ENCODE assay signal across 24 mouse cellular contexts in genomic region chr14:74538187-74538586, GRCm38 (mm10).
A peak's percentile ranks its signal among the peaks of the same experiment; 100 is the strongest.
DNase-seq lines count a peak whose midpoint lies in the region; ATAC-seq lines count a peak whose summit lies in the region.
"Had no signal": no experiment of that assay in that cellular context is flagged by ENCODE, and none has a peak within 500 bp of the region (broad histone marks: within the 10 kb centered on the region; RNA-seq: fewer than 3 reads in every experiment).

No protein-coding gene starts in this region.

- no peak overlapping the region for H3K27ac ChIP-seq in forebrain, embryonic 14.5 days (ENCODE audit: low read depth, low read length)
- H3K27ac ChIP-seq in forebrain, embryonic 12.5 days, result no peak overlapping the region
- H3K27ac ChIP-seq: heart, embryonic 15.5 days; limb, embryonic 13.5 days; liver, embryonic 12.5 days; midbrain, embryonic 12.5 days; neural tube, embryonic 15.5 days; stomach, embryonic 15.5 days had no signal

- no peaks in the 10 kb centered on the region for H3K4me1 ChIP-seq in forebrain, embryonic 14.5 days (ENCODE audit: control insufficient read depth, insufficient read depth, low read length)
- no peaks in the 10 kb centered on the region for H3K4me1 ChIP-seq in forebrain, embryonic 12.5 days
- H3K4me1 ChIP-seq: heart, embryonic 15.5 days; liver, embryonic 12.5 days; midbrain, embryonic 12.5 days; neural tube, embryonic 15.5 days; stomach, embryonic 15.5 days had no signal

- no peak overlapping the region for H3K4me2 ChIP-seq in forebrain, embryonic 14.5 days (ENCODE audit: low read length)
- no peak overlapping the region for H3K4me2 ChIP-seq in forebrain, embryonic 12.5 days
- H3K4me2 ChIP-seq: heart, embryonic 15.5 days; limb, embryonic 13.5 days; liver, embryonic 12.5 days; midbrain, embryonic 12.5 days; neural tube, embryonic 15.5 days; stomach, embryonic 15.5 days had no signal

- no peaks in the 10 kb centered on the region for H3K36me3 ChIP-seq in forebrain, embryonic 14.5 days (ENCODE audit: control insufficient read depth, insufficient read depth, low read length)
- no peaks in the 10 kb centered on the region for H3K36me3 ChIP-seq in forebrain, embryonic 12.5 days (replicated peaks)
- H3K36me3 ChIP-seq: heart, embryonic 15.5 days; limb, embryonic 13.5 days; liver, embryonic 12.5 days; midbrain, embryonic 12.5 days; neural tube, embryonic 15.5 days; stomach, embryonic 15.5 days had no signal

- H3K9me3 ChIP-seq in forebrain, embryonic 14.5 days (replicated peaks; ENCODE audit: control insufficient read depth, low read length), result no peaks in the 10 kb centered on the region
- H3K9me3 ChIP-seq in forebrain, embryonic 12.5 days, result no peaks in the 10 kb centered on the region
- H3K9me3 ChIP-seq: heart, embryonic 15.5 days; limb, embryonic 13.5 days; liver, embryonic 12.5 days; midbrain, embryonic 12.5 days; neural tube, embryonic 15.5 days; stomach, embryonic 15.5 days had no signal

- intact Hi-C loops in heart, postnatal 10 days (cut with DNase I), result no loop called here

- peak; percentile 31 for DNase-seq in forebrain, embryonic 14.5 days (ENCODE audit: low spot score)
- DNase-seq in left cerebral cortex, adult 11 months (ENCODE audit: low spot score), result peak; percentile 22
- DNase-seq in left cerebral cortex, adult 8-10 months (ENCODE audit: low spot score in 2 of 2), result no peak
- DNase-seq in right cerebral cortex, adult 2 months (ENCODE audit: low spot score in 2 of 2), result peak; percentile 6 to 7
- DNase-seq in right cerebral cortex, postnatal 25 days, result no peak
- peak; percentile 82 for DNase-seq in telencephalon, adult 2 months (ENCODE audit: low read depth, low spot score)
- DNase-seq in heart, postnatal 10 days, result no peak
- DNase-seq: adrenal gland, postnatal 14 days; cerebellum, adult 11 months; kidney, adult 9 months; kidney, postnatal 14 days; layer of hippocampus, postnatal 36 days; lung, adult 18-20 months; lung, postnatal 14 days; right cerebral cortex, postnatal 14 days had no signal

- H3K9ac ChIP-seq in forebrain, embryonic 14.5 days (ENCODE audit: low read length), result no peak overlapping the region
- no peak overlapping the region for H3K9ac ChIP-seq in forebrain, embryonic 12.5 days
- H3K9ac ChIP-seq: heart, embryonic 15.5 days; limb, embryonic 13.5 days; liver, embryonic 12.5 days; midbrain, embryonic 12.5 days; neural tube, embryonic 15.5 days; stomach, embryonic 15.5 days had no signal

- no peak overlapping the region for H3K4me3 ChIP-seq in forebrain, embryonic 14.5 days (ENCODE audit: low read depth, low read length)
- no peak overlapping the region for H3K4me3 ChIP-seq in forebrain, embryonic 12.5 days (replicated peaks)
- H3K4me3 ChIP-seq: heart, embryonic 15.5 days; limb, embryonic 13.5 days; liver, embryonic 12.5 days; midbrain, embryonic 12.5 days; neural tube, embryonic 15.5 days; stomach, embryonic 15.5 days had no signal

- ATAC-seq in forebrain, embryonic 14.5 days, result no peak
- ATAC-seq in forebrain, embryonic 12.5 days (ENCODE audit: low FRiP score), result no peak
- ATAC-seq: hindbrain, embryonic 16.5 days; intestine, embryonic 16.5 days; liver, embryonic 12.5 days had no signal

- no peaks in the 10 kb centered on the region for H3K27me3 ChIP-seq in forebrain, embryonic 14.5 days (replicated peaks; ENCODE audit: control insufficient read depth, insufficient read depth, low read length)
- H3K27me3 ChIP-seq in forebrain, embryonic 12.5 days, result no peaks in the 10 kb centered on the region
- H3K27me3 ChIP-seq: heart, embryonic 15.5 days; limb, embryonic 13.5 days; liver, embryonic 12.5 days; midbrain, embryonic 12.5 days; neural tube, embryonic 15.5 days; stomach, embryonic 15.5 days had no signal

- 96% methylated on average over 2 of the region's 2 CpGs for WGBS in forebrain, embryonic 14.5 days
- 93% methylated on average over 2 of the region's 2 CpGs for WGBS in forebrain, embryonic 12.5 days

Comparison
In these comparisons a context has a peak if more than half of its experiments do, and no peak if none do; other contexts are left out.
1. DNase-seq: peak in forebrain, embryonic 14.5 days (single experiment), left cerebral cortex, adult 11 months (single experiment), right cerebral cortex, adult 2 months (2 of 2) and telencephalon, adult 2 months (single experiment); none in left cerebral cortex, adult 8-10 months (0 of 2), right cerebral cortex, postnatal 25 days (single experiment) and heart, postnatal 10 days (0 of 2).